Mouse (Mus musculus) cerebellum, adult 18-20 months (tissue): ENCODE results near the gene Ift172.

Experiments used
- DNase-seq, 2 experiments: peaks; one replicate each; pipeline ENCODE4 v3.0.0; 2021

The Ift172 gene

DNA sequence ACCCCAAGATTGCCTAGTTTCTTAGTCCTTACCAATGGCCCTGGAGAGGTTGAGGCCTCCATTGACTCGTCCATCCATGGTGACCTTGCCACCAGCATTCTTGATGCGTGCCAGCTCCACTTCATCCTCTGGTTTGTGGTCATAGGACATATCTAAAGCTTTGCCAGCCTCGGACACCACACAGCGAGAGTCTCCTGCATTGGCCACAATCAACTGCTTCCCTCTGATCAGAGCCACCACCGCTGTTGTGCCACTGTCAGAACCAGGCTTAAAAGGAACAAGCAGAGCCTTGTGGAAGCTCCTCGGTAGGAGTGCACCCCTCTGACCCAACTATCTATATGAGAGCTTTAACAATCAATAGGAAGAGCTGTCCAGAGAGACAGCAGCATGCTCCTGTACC is 86.5 kb downstream of the Ift172 start:
- no peak for DNase-seq

DNA sequence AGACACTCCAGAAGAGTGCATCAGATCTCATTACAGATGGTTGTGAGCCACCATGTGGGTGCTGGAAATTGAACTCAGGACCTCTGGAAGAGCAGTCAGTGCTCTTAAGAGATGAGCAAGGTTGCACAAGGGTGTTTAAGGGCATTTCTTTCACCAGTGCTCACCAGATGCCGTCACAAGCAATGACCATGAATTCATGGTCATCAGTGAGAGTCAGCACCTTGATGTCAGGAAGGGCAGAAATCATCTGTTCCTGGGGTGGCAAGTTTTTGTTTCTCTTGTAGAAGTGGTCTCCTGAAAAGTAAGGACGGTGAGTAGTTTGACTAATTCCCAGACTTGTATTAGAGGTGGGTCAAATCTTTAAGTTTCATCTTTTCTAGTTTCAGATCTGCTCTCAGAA is 87.0 kb downstream of the Ift172 start:
- DNase-seq = no peak
